Mouse (Mus musculus): Measurements from ENCODE around the gene B3gat3. TPM values are rescaled to one million over a fixed set of nuclear protein-coding genes. Genes with fewer than 3 reads are reported as not detected.
"Not testable (repeated sequence)": the region's sequence is repeated elsewhere in the genome, so short reads cannot be mapped to it uniquely, and the experiment has no call there.

The B3gat3 gene
- total and polyA plus RNA-seq, 3 experiments: 35.4 to 59.4 (median 42.3) TPM

DNA sequence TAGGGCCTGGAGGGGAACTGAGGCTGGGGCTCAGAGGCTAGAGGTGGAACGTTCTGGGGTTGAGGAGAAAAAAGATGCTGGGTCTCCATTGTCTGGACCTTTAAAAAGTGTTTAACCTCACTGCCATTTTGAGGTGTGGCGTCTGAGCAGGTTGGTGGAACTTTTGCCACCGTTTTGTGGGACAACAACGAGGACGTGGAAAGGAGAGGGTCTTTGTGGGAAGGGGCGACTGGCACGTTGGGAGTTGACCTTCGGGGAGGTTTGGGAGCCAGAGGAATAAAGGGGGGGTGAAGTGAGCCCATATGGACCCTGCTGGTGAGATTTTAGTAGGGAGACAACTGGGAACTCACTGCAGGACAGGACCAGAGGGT is 47.2 kb downstream of the B3gat3 start:
- intact Hi-C loops (cut with DNase I): loop anchor here (5.0 kb wide), 1 partner anchor 95 kb away; the partner anchor contains the start of gene Ubxn1
- WGBS: under 1% methylated on average over 8 of the region's 8 CpGs

DNA sequence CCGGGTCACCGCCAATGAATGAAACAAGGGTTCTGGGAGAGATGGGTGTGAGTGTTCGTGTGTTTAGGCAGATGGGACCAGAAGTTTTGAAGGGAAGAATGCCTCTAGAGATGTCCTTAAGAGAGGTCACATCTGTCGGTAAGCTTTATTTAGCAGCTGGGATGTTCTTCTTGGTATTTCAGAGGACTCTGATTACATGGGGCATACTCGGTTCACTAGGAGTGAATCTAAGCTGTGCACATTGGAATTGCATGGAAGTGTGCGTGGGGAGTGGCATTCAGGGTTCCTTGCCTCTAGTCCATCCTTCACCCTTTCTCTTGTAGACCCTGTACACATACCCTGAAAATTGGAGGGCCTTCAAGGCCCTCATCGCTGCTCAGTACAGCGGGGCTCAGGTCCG is 47.7 kb downstream of the B3gat3 start:
- 2% methylated on average over 9 of the region's 9 CpGs for WGBS
- peak overlapping the region; percentile 79 for H3K9ac ChIP-seq (ENCODE audit: low read depth, low read length)
- H3K4me1 ChIP-seq (ENCODE audit: control insufficient read depth, insufficient read depth, low read length): peaks cover 5% of the 10 kb centered on the region
- intact Hi-C loops (cut with DNase I): loop anchor here (5.0 kb wide), 1 partner anchor 96 kb away; the partner anchor contains the start of gene Ubxn1
- peak overlapping the region; percentile 82 for H3K4me3 ChIP-seq
- H3K27me3 ChIP-seq (ENCODE audit: control insufficient read depth, insufficient read depth, low read length): no peaks in the 10 kb centered on the region
- H3K36me3 ChIP-seq (ENCODE audit: control insufficient read depth, insufficient read depth, low read length): peaks cover 8% of the 10 kb centered on the region
- no peak for TF ChIP-seq EP300 (IDR thresholded peaks at IDR 0.05; ENCODE audit: insufficient read depth, low read depth, low read length)
- H3K79me2 ChIP-seq (replicated peaks; ENCODE audit: control insufficient read depth, insufficient read depth, low read length): no peaks in the 10 kb centered on the region
- H3K27ac ChIP-seq: peak overlapping the region; percentile 67
- no peak for DNase-seq

More for the DNA sequence above, 47.2 kb downstream of the B3gat3 start:
- Histone ChIP-seq H3K4me1 (ENCODE audit: control insufficient read depth, insufficient read depth, low read length) (peaks cover 5% of the 10 kb centered on the region), H3K4me3 (peak overlapping the region; percentile 82), H3K36me3 (ENCODE audit: control insufficient read depth, insufficient read depth, low read length) (peaks cover 8% of the 10 kb centered on the region), H3K27me3 (ENCODE audit: control insufficient read depth, insufficient read depth, low read length) (no peaks in the 10 kb centered on the region), H3K27ac (peak overlapping the region; percentile 67), H3K79me2 (replicated peaks; ENCODE audit: control insufficient read depth, insufficient read depth, low read length) (no peaks in the 10 kb centered on the region), H3K9ac (ENCODE audit: low read depth, low read length) (peak overlapping the region; percentile 79)
- DNase-seq: no peak
- TF ChIP-seq EP300 (IDR thresholded peaks at IDR 0.05; ENCODE audit: insufficient read depth, low read depth, low read length) (no peak), POLR2A (IDR thresholded peaks at IDR 0.05; ENCODE audit: insufficient read depth, low read depth, low read length) (no peak), CTCF (IDR thresholded peaks at IDR 0.05) (no peak)

GRCm38 (mm10) chr19:8972491-8972890 is 52.3 kb downstream of the B3gat3 start:
- intact Hi-C loops (cut with DNase I); H3K4me3 ChIP-seq; H3K27ac ChIP-seq; H3K27me3 ChIP-seq (ENCODE audit: control insufficient read depth, insufficient read depth, low read length); H3K9ac ChIP-seq (ENCODE audit: low read depth, low read length); H3K79me2 ChIP-seq (replicated peaks; ENCODE audit: control insufficient read depth, insufficient read depth, low read length); H3K4me1 ChIP-seq (ENCODE audit: control insufficient read depth, insufficient read depth, low read length); DNase-seq: not testable (repeated sequence)
- peaks cover 24% of the 10 kb centered on the region for H3K36me3 ChIP-seq (ENCODE audit: control insufficient read depth, insufficient read depth, low read length)
- WGBS: 87% methylated on average over 8 of the region's 8 CpGs

DNA sequence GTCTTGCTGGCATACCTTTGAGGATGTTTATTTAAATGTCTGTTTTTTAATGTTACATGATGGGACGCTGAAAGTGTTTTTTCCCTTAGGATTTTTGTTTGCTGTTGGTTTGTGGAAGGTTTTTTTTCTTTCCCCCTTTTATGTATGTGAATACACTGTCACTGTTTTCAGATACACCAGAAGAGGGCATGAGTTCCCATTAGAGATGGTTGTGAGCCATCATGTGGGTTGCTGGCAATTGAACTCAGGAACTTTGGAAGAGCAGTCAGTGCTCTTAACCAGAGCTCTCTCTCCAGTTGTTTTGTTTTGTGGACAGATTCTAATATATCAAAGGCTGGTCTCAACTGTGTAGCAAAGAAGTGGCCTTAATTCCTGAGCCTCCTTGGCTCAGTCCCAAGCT is 54.5 kb downstream of the B3gat3 start:
- WGBS: 81% methylated on average over 1 of the region's 1 CpGs
- no peaks in the 10 kb centered on the region for H3K27me3 ChIP-seq (ENCODE audit: control insufficient read depth, insufficient read depth, low read length)
- H3K79me2 ChIP-seq (replicated peaks; ENCODE audit: control insufficient read depth, insufficient read depth, low read length): no peaks in the 10 kb centered on the region
- no peak overlapping the region for H3K9ac ChIP-seq (ENCODE audit: low read depth, low read length)
- no peak for DNase-seq
- peaks cover 25% of the 10 kb centered on the region for H3K36me3 ChIP-seq (ENCODE audit: control insufficient read depth, insufficient read depth, low read length)
- H3K4me3 ChIP-seq: no peak overlapping the region
- H3K27ac ChIP-seq: no peak overlapping the region
- H3K4me1 ChIP-seq (ENCODE audit: control insufficient read depth, insufficient read depth, low read length): peaks cover 2% of the 10 kb centered on the region; the same call in 1 of the 2 replicates
- intact Hi-C loops (cut with DNase I): no loop called here
- TF ChIP-seq EP300 (IDR thresholded peaks at IDR 0.05; ENCODE audit: insufficient read depth, low read depth, low read length) (no peak), CTCF (IDR thresholded peaks at IDR 0.05) (peak; percentile 27)

DNA sequence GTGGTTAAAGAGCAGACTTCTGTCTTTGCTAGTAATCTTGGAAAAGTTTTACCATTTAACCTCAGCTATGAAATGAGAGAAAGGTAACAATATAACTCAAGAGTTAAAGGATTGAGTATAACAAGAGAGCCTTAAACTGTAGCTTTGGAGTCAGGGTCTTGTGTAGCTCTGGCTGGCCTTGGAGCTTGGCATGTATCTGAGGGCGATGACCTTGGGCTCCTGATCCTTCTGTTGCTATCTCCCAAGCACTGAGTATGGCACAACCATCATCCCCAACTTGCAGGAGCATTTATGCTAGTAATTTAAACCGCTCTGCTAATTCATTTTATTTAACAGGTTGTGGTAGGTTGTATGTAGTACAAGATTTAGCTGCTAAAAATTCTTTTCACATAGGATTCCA is 55.3 kb downstream of the B3gat3 start:
- 80% methylated on average over 2 of the region's 2 CpGs for WGBS
- no peaks in the 10 kb centered on the region for H3K27me3 ChIP-seq (ENCODE audit: control insufficient read depth, insufficient read depth, low read length)
- intact Hi-C loops (cut with DNase I): no loop called here
- no peaks in the 10 kb centered on the region for H3K79me2 ChIP-seq (replicated peaks; ENCODE audit: control insufficient read depth, insufficient read depth, low read length)
- no peak overlapping the region; the same call in 1 of the 2 replicates for H3K27ac ChIP-seq
- H3K4me1 ChIP-seq (ENCODE audit: control insufficient read depth, insufficient read depth, low read length): peaks cover 2% of the 10 kb centered on the region
- H3K9ac ChIP-seq (ENCODE audit: low read depth, low read length): no peak overlapping the region
- no peak for DNase-seq
- H3K4me3 ChIP-seq: no peak overlapping the region
- peaks cover 23% of the 10 kb centered on the region for H3K36me3 ChIP-seq (ENCODE audit: control insufficient read depth, insufficient read depth, low read length)
- TF ChIP-seq POLR2A (IDR thresholded peaks at IDR 0.05; ENCODE audit: insufficient read depth, low read depth, low read length) (no peak), CTCF (IDR thresholded peaks at IDR 0.05) (no peak), EP300 (IDR thresholded peaks at IDR 0.05; ENCODE audit: insufficient read depth, low read depth, low read length) (no peak)

DNA sequence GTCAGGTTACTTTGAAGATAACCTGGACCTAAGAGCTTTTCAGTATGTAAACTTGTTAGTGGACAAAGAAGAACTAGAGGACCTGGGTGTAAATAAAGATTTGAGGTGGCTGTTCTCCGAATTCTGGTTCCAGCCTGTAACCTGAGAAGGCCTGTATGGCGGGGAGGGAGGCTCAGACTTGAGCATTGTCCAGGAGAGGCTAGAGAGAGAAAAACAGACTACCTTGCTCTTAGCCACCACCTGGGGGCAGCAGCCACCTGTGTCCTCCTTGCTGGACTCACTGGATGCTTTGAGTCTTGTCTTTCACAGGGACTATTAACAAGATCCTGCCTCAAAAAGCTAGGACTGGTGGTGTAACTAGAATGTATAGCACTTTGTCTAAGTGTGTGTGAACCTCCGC is 56.4 kb downstream of the B3gat3 start:
- peak; percentile 68 to 71 for DNase-seq
- TF ChIP-seq CTCF (IDR thresholded peaks at IDR 0.05) (peak; percentile 97), EP300 (IDR thresholded peaks at IDR 0.05; ENCODE audit: insufficient read depth, low read depth, low read length) (peak; percentile 96), POLR2A (IDR thresholded peaks at IDR 0.05; ENCODE audit: insufficient read depth, low read depth, low read length) (no peak)
- intact Hi-C loops (cut with DNase I): loop anchor here (1.0 kb wide), 3 partner anchors 79 to 134 kb away; no protein-coding TSS in a partner anchor
- 36% methylated on average over 3 of the region's 3 CpGs for WGBS
- Histone ChIP-seq H3K9ac (ENCODE audit: low read depth, low read length) (no peak overlapping the region), H3K27me3 (ENCODE audit: control insufficient read depth, insufficient read depth, low read length) (no peaks in the 10 kb centered on the region), H3K4me3 (no peak overlapping the region), H3K4me1 (ENCODE audit: control insufficient read depth, insufficient read depth, low read length) (peaks cover 10% of the 10 kb centered on the region), H3K27ac (peak overlapping the region; percentile 54), H3K36me3 (ENCODE audit: control insufficient read depth, insufficient read depth, low read length) (peaks cover 22% of the 10 kb centered on the region), H3K79me2 (replicated peaks; ENCODE audit: control insufficient read depth, insufficient read depth, low read length) (no peaks in the 10 kb centered on the region)

Small RNA genes lying within 50 kb of the gene (microRNA-seq; reads per million reads assigned to microRNA genes)
- 0.56 to 0.77 reads per million in 2 experiments for gene Mir5136

Other genes with a start within 250 kb of the B3gat3 start
Only the 30 nearest of the 32 such genes appear.
- 10 to 100 TPM; 18.7 to 19.2 TPM for gene Wdr74, start 184.5 kb upstream of the B3gat3 start, total RNA-seq (2021)
- gene Wdr74, start 184.5 kb upstream of the B3gat3 start, polyA plus RNA-seq (2012; rRNA removed): 15.7 and 18.2 TPM in 2 replicates
- under 1 TPM in 1 of 2 experiments, not detected in 1; 0.57 TPM for gene 1700092M07Rik, start 179.7 kb upstream of the B3gat3 start, total RNA-seq (2021)
- gene 1700092M07Rik, start 179.7 kb upstream of the B3gat3 start, polyA plus RNA-seq (2012; rRNA removed): 0.62 and 1.3 TPM in 2 replicates
- gene Stx5a, start 179.0 kb upstream of the B3gat3 start, total RNA-seq (2021): 10 to 100 TPM; 23.8 to 25.3 TPM
- 33.4 and 49.3 TPM in 2 replicates for gene Stx5a, start 179.0 kb upstream of the B3gat3 start, polyA plus RNA-seq (2012; rRNA removed)
- 10 to 100 TPM; 35.5 to 41.8 TPM for gene Nxf1, start 163.3 kb upstream of the B3gat3 start, total RNA-seq (2021)
- 66.5 and 93.2 TPM in 2 replicates for gene Nxf1, start 163.3 kb upstream of the B3gat3 start, polyA plus RNA-seq (2012; rRNA removed)
- 100 to 1,000 TPM; 108 to 130 TPM for gene Tmem223, start 149.4 kb upstream of the B3gat3 start, total RNA-seq (2021)
- gene Tmem223, start 149.4 kb upstream of the B3gat3 start, polyA plus RNA-seq (2012; rRNA removed): 212 and 233 TPM in 2 replicates
- 10 to 100 TPM; 14.8 to 17.1 TPM for gene Tmem179b, start 145.9 kb upstream of the B3gat3 start, total RNA-seq (2021)
- 44.5 and 44.9 TPM in 2 replicates for gene Tmem179b, start 145.9 kb upstream of the B3gat3 start, polyA plus RNA-seq (2012; rRNA removed)
- 1 to 10 TPM; 7.8 to 9.1 TPM for gene Taf6l, start 134.0 kb upstream of the B3gat3 start, total RNA-seq (2021)
- 6.0 and 6.2 TPM in 2 replicates for gene Taf6l, start 134.0 kb upstream of the B3gat3 start, polyA plus RNA-seq (2012; rRNA removed)
- gene Polr2g, start 121.8 kb upstream of the B3gat3 start, total RNA-seq (2021): 10 to 100 TPM; 53.4 to 56.3 TPM
- gene Polr2g, start 121.8 kb upstream of the B3gat3 start, polyA plus RNA-seq (2012; rRNA removed): 55.1 and 84.1 TPM in 2 replicates
- gene Zbtb3, start 117.8 kb upstream of the B3gat3 start, total RNA-seq (2021): 1 to 10 TPM; 1.4 to 1.5 TPM
- gene Zbtb3, start 117.8 kb upstream of the B3gat3 start, polyA plus RNA-seq (2012; rRNA removed): 2.0 and 2.5 TPM in 2 replicates
- gene Ttc9c, start 101.0 kb upstream of the B3gat3 start, total RNA-seq (2021): 10 to 100 TPM; 14.1 TPM
- gene Ttc9c, start 101.0 kb upstream of the B3gat3 start, polyA plus RNA-seq (2012; rRNA removed): 9.5 and 17.8 TPM in 2 replicates
- 10 to 100 TPM; 44.7 to 47.5 TPM for gene Hnrnpul2, start 100.4 kb upstream of the B3gat3 start, total RNA-seq (2021)
- 12.4 and 23.2 TPM in 2 replicates for gene Hnrnpul2, start 100.4 kb upstream of the B3gat3 start, polyA plus RNA-seq (2012; rRNA removed)
- gene AC129217.1, start 90.6 kb upstream of the B3gat3 start, total RNA-seq (2021): not detected
- not detected in 2 replicates for gene AC129217.1, start 90.6 kb upstream of the B3gat3 start, polyA plus RNA-seq (2012; rRNA removed)
- 10 to 100 TPM; 22.6 to 23.5 TPM for gene Bscl2, start 82.9 kb upstream of the B3gat3 start, total RNA-seq (2021)
- 52.3 and 67.7 TPM in 2 replicates for gene Bscl2, start 82.9 kb upstream of the B3gat3 start, polyA plus RNA-seq (2012; rRNA removed)
- not detected for gene Gng3, start 81.2 kb upstream of the B3gat3 start, total RNA-seq (2021)
- gene Gng3, start 81.2 kb upstream of the B3gat3 start, polyA plus RNA-seq (2012; rRNA removed): 0.23 and 0.35 TPM in 2 replicates
- 1 to 10 TPM; 2.6 to 3.7 TPM for gene Lrrn4cl, start 69.6 kb upstream of the B3gat3 start, total RNA-seq (2021)
- gene Lrrn4cl, start 69.6 kb upstream of the B3gat3 start, polyA plus RNA-seq (2012; rRNA removed): 3.8 and 5.7 TPM in 2 replicates
- gene Ubxn1, start 48.9 kb upstream of the B3gat3 start, total RNA-seq (2021): 100 to 1,000 TPM; 108 to 135 TPM
- gene Ubxn1, start 48.9 kb upstream of the B3gat3 start, polyA plus RNA-seq (2012; rRNA removed): 60.7 and 62.2 TPM in 2 replicates
- gene Uqcc3, start 39.5 kb upstream of the B3gat3 start, total RNA-seq (2021): 10 to 100 TPM; 49.9 to 56.5 TPM
- 43.7 and 48.6 TPM in 2 replicates for gene Uqcc3, start 39.5 kb upstream of the B3gat3 start, polyA plus RNA-seq (2012; rRNA removed)
- 1 to 10 TPM; 4.2 to 5.2 TPM for gene Lbhd1, start 36.6 kb upstream of the B3gat3 start, total RNA-seq (2021)
- gene Lbhd1, start 36.6 kb upstream of the B3gat3 start, polyA plus RNA-seq (2012; rRNA removed): 1.1 and 1.3 TPM in 2 replicates
- not detected for gene Gm49403, start 36.4 kb upstream of the B3gat3 start, total RNA-seq (2021)
- gene Gm49403, start 36.4 kb upstream of the B3gat3 start, polyA plus RNA-seq (2012; rRNA removed): not detected in 2 replicates
- 10 to 100 TPM; 15.6 to 21.0 TPM for gene 1810009A15Rik, start 31.5 kb upstream of the B3gat3 start, total RNA-seq (2021)
- gene 1810009A15Rik, start 31.5 kb upstream of the B3gat3 start, polyA plus RNA-seq (2012; rRNA removed): 10.1 and 10.5 TPM in 2 replicates
- 1 to 10 TPM in 1 of 2 experiments, under 1 TPM in 1; 0.57 to 3.2 TPM for gene Gm49416, start 31.4 kb upstream of the B3gat3 start, total RNA-seq (2021)
- gene Gm49416, start 31.4 kb upstream of the B3gat3 start, polyA plus RNA-seq (2012; rRNA removed): 1.2 and 1.3 TPM in 2 replicates
- gene Ints5, start 27.4 kb upstream of the B3gat3 start, total RNA-seq (2021): 10 to 100 TPM; 10.6 to 12.6 TPM
- gene Ints5, start 27.4 kb upstream of the B3gat3 start, polyA plus RNA-seq (2012; rRNA removed): 10.8 and 13.5 TPM in 2 replicates
- 10 to 100 TPM; 50.3 to 52.5 TPM for gene Ganab, start 22.3 kb upstream of the B3gat3 start, total RNA-seq (2021)
- 54.5 and 90.0 TPM in 2 replicates for gene Ganab, start 22.3 kb upstream of the B3gat3 start, polyA plus RNA-seq (2012; rRNA removed)
- 10 to 100 TPM; 21.8 to 23.1 TPM for gene Rom1, start 9.0 kb downstream of the B3gat3 start, total RNA-seq (2021)
- 24.9 and 30.7 TPM in 2 replicates for gene Rom1, start 9.0 kb downstream of the B3gat3 start, polyA plus RNA-seq (2012; rRNA removed)
- 1 to 10 TPM; 7.0 to 9.7 TPM for gene Eml3, start 9.2 kb downstream of the B3gat3 start, total RNA-seq (2021)
- 17.6 and 18.4 TPM in 2 replicates for gene Eml3, start 9.2 kb downstream of the B3gat3 start, polyA plus RNA-seq (2012; rRNA removed)
- 10 to 100 TPM; 29.0 to 32.1 TPM for gene Mta2, start 21.5 kb downstream of the B3gat3 start, total RNA-seq (2021)
- gene Mta2, start 21.5 kb downstream of the B3gat3 start, polyA plus RNA-seq (2012; rRNA removed): 13.1 and 15.6 TPM in 2 replicates
- 1 to 10 TPM; 8.5 to 9.4 TPM for gene Tut1, start 33.5 kb downstream of the B3gat3 start, total RNA-seq (2021)
- 7.2 and 10.6 TPM in 2 replicates for gene Tut1, start 33.5 kb downstream of the B3gat3 start, polyA plus RNA-seq (2012; rRNA removed)
- 100 to 1,000 TPM; 224 to 260 TPM for gene Eef1g, start 46.7 kb downstream of the B3gat3 start, total RNA-seq (2021)
- gene Eef1g, start 46.7 kb downstream of the B3gat3 start, polyA plus RNA-seq (2012; rRNA removed): 191 and 291 TPM in 2 replicates
- gene Ahnak, start 68.9 kb downstream of the B3gat3 start, total RNA-seq (2021): 100 to 1,000 TPM; 299 to 348 TPM
- 23.0 and 42.5 TPM in 2 replicates for gene Ahnak, start 68.9 kb downstream of the B3gat3 start, polyA plus RNA-seq (2012; rRNA removed)
- under 1 TPM in 1 of 2 experiments, not detected in 1; 0.73 TPM for gene Scgb1a1, start 167.6 kb downstream of the B3gat3 start, total RNA-seq (2021)
- gene Scgb1a1, start 167.6 kb downstream of the B3gat3 start, polyA plus RNA-seq (2012; rRNA removed): 0.50 and 2,957 TPM in 2 replicates